ENCODE assay signal across 21 mouse cellular contexts in the genomic region with DNA sequence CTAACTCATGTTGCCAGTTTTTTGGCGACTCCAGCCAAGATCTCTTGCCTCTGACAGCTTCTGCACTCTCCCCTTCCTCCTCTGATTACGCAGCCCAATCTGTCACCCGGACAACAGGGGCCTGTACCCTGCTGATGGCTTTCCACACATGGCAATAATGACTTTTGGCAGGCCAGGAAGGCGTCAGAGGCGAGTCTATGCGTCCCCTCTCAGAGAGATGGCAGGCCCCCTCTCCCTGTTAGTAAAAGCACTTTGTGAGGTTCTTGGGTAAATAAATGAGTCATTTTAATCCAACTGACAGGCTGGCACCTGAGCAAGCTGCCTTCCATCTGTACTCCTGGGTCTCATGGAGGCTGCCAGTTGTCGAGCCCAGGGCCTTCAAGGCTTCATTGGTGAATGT. TPM values are rescaled to one million over a fixed set of nuclear protein-coding genes. Genes with fewer than 3 reads are reported as not detected.
DNase-seq lines count a peak whose midpoint lies in the region; ATAC-seq and TF ChIP-seq lines count a peak whose summit lies in the region.
"Had no signal": no experiment of that assay in that cellular context is flagged by ENCODE, and none has a peak within 500 bp of the region (broad histone marks: within the 10 kb centered on the region; RNA-seq: fewer than 3 reads in every experiment).

No protein-coding gene starts in this region.

- H3K9ac ChIP-seq in hindbrain, embryonic 13.5 days: no peak overlapping the region
- no peak overlapping the region for H3K9ac ChIP-seq in hindbrain, embryonic 12.5 days
- no peak overlapping the region for H3K9ac ChIP-seq in midbrain, embryonic 14.5 days (replicated peaks; ENCODE audit: low read length)
- no peak overlapping the region for H3K9ac ChIP-seq in midbrain, embryonic 11.5 days (ENCODE audit: low read length)
- H3K9ac ChIP-seq in hindbrain, postnatal 0 days (replicated peaks; ENCODE audit: low read length): no peak overlapping the region
- H3K9ac ChIP-seq: embryonic facial prominence, embryonic 15.5 days; limb, embryonic 13.5 days had no signal

- no peak overlapping the region for H3K4me3 ChIP-seq in hindbrain, embryonic 13.5 days
- no peak overlapping the region for H3K4me3 ChIP-seq in hindbrain, embryonic 12.5 days
- H3K4me3 ChIP-seq in midbrain, embryonic 14.5 days (replicated peaks; ENCODE audit: low read depth, low read length): no peak overlapping the region
- no peak overlapping the region for H3K4me3 ChIP-seq in midbrain, embryonic 11.5 days (ENCODE audit: low read depth, low read length)
- H3K4me3 ChIP-seq in hindbrain, postnatal 0 days (ENCODE audit: low read length): no peak overlapping the region
- H3K4me3 ChIP-seq: embryonic facial prominence, embryonic 15.5 days; limb, embryonic 13.5 days had no signal

- H3K4me1 ChIP-seq in hindbrain, embryonic 13.5 days (replicated peaks): no peaks in the 10 kb centered on the region
- H3K4me1 ChIP-seq in hindbrain, embryonic 12.5 days: no peaks in the 10 kb centered on the region
- no peaks in the 10 kb centered on the region for H3K4me1 ChIP-seq in midbrain, embryonic 14.5 days (ENCODE audit: control insufficient read depth, insufficient read depth, low read length)
- no peaks in the 10 kb centered on the region for H3K4me1 ChIP-seq in midbrain, embryonic 11.5 days (ENCODE audit: control insufficient read depth, insufficient read depth, low read length)
- 0 out of 2 replicates have a peak, but pooled peaks cover 7% of the 10 kb centered on the region for H3K4me1 ChIP-seq in hindbrain, postnatal 0 days (ENCODE audit: insufficient read depth, low read length)
- H3K4me1 ChIP-seq: embryonic facial prominence, embryonic 15.5 days; limb, embryonic 13.5 days had no signal

- no peaks in the 10 kb centered on the region for H3K27me3 ChIP-seq in hindbrain, embryonic 13.5 days
- H3K27me3 ChIP-seq in hindbrain, embryonic 12.5 days: no peaks in the 10 kb centered on the region
- H3K27me3 ChIP-seq in midbrain, embryonic 14.5 days (ENCODE audit: control insufficient read depth, insufficient read depth, low read length): no peaks in the 10 kb centered on the region
- no peaks in the 10 kb centered on the region for H3K27me3 ChIP-seq in midbrain, embryonic 11.5 days (ENCODE audit: control insufficient read depth, insufficient read depth, low read length)
- H3K27me3 ChIP-seq in hindbrain, postnatal 0 days (ENCODE audit: insufficient read depth, low read length): no peaks in the 10 kb centered on the region
- H3K27me3 ChIP-seq: embryonic facial prominence, embryonic 15.5 days; limb, embryonic 13.5 days had no signal

- peak; percentile 23 for DNase-seq in midbrain, embryonic 14.5 days
- no peak for DNase-seq in midbrain, embryonic 11.5 days (ENCODE audit: low spot score, missing footprints)
- peak; percentile 65 for DNase-seq in cerebellum, adult 8-10 months
- peak; percentile 90 for DNase-seq in hindbrain, postnatal 0 days (ENCODE audit: low spot score)
- no peak for DNase-seq in embryo, embryonic 9.5 days (ENCODE audit: extremely low spot score)
- DNase-seq in heart, adult 11 months: no peak
- DNase-seq: adrenal gland, postnatal 25 days; B cell, adult 2 months; kidney, adult 11 months; kidney, postnatal 36 days; right cerebral cortex, postnatal 25 days; thymus, adult 2 months had no signal

- TF ChIP-seq CTCF in hindbrain, postnatal 0 days (IDR thresholded peaks at IDR 0.05; ENCODE audit: low read depth): no peak

- H3K36me3 ChIP-seq in hindbrain, embryonic 13.5 days: peaks cover 68% of the 10 kb centered on the region
- H3K36me3 ChIP-seq in hindbrain, embryonic 12.5 days: peaks cover 53% of the 10 kb centered on the region
- peaks cover 50% of the 10 kb centered on the region for H3K36me3 ChIP-seq in midbrain, embryonic 14.5 days (ENCODE audit: control insufficient read depth, insufficient read depth, low read length)
- H3K36me3 ChIP-seq in midbrain, embryonic 11.5 days (ENCODE audit: control insufficient read depth, insufficient read depth, low read length): peaks cover 9% of the 10 kb centered on the region
- peaks cover 18% of the 10 kb centered on the region; the same call in 1 of the 2 replicates for H3K36me3 ChIP-seq in hindbrain, postnatal 0 days (ENCODE audit: insufficient read depth, low read length)

- no peaks in the 10 kb centered on the region for H3K9me3 ChIP-seq in hindbrain, embryonic 13.5 days
- H3K9me3 ChIP-seq in hindbrain, embryonic 12.5 days (replicated peaks): no peaks in the 10 kb centered on the region
- no peaks in the 10 kb centered on the region for H3K9me3 ChIP-seq in midbrain, embryonic 14.5 days (ENCODE audit: control insufficient read depth, low read length)
- no peaks in the 10 kb centered on the region for H3K9me3 ChIP-seq in midbrain, embryonic 11.5 days (ENCODE audit: control insufficient read depth, low read length)
- no peaks in the 10 kb centered on the region for H3K9me3 ChIP-seq in hindbrain, postnatal 0 days (ENCODE audit: low read length)
- H3K9me3 ChIP-seq: embryonic facial prominence, embryonic 15.5 days; limb, embryonic 13.5 days had no signal

- H3K27ac ChIP-seq in hindbrain, embryonic 13.5 days: peak overlapping the region; percentile 14; the same call in 1 of the 2 replicates
- no peak overlapping the region for H3K27ac ChIP-seq in hindbrain, embryonic 12.5 days
- H3K27ac ChIP-seq in midbrain, embryonic 14.5 days (replicated peaks; ENCODE audit: low read depth, low read length): no peak overlapping the region
- no peak overlapping the region for H3K27ac ChIP-seq in midbrain, embryonic 11.5 days (ENCODE audit: low read depth, low read length)
- H3K27ac ChIP-seq in hindbrain, postnatal 0 days: peak overlapping the region; percentile 38; the same call in 1 of the 2 replicates
- H3K27ac ChIP-seq: embryonic facial prominence, embryonic 15.5 days; limb, embryonic 13.5 days had no signal

- 76% methylated on average over 7 of the region's 7 CpGs for WGBS in hindbrain, embryonic 13.5 days
- 75% methylated on average over 7 of the region's 7 CpGs for WGBS in hindbrain, embryonic 12.5 days
- 71% methylated on average over 7 of the region's 7 CpGs for WGBS in midbrain, embryonic 14.5 days
- 82% methylated on average over 7 of the region's 7 CpGs for WGBS in midbrain, embryonic 11.5 days
- 40% methylated on average over 7 of the region's 7 CpGs for WGBS in hindbrain, postnatal 0 days

- H3K4me2 ChIP-seq in hindbrain, embryonic 13.5 days: no peak overlapping the region
- H3K4me2 ChIP-seq in hindbrain, embryonic 12.5 days (replicated peaks): no peak overlapping the region
- no peak overlapping the region for H3K4me2 ChIP-seq in midbrain, embryonic 14.5 days (ENCODE audit: low read length)
- no peak overlapping the region for H3K4me2 ChIP-seq in midbrain, embryonic 11.5 days
- no peak overlapping the region for H3K4me2 ChIP-seq in hindbrain, postnatal 0 days (ENCODE audit: low read depth, low read length)
- H3K4me2 ChIP-seq: embryonic facial prominence, embryonic 15.5 days; limb, embryonic 13.5 days had no signal

- ATAC-seq in hindbrain, embryonic 13.5 days (ENCODE audit: low FRiP score): 0 out of 2 replicates have a peak, but pooled peaks have one; percentile 36
- no peak for ATAC-seq in hindbrain, embryonic 12.5 days (ENCODE audit: low FRiP score)
- ATAC-seq in midbrain, embryonic 14.5 days (ENCODE audit: low FRiP score, low TSS enrichment): no peak
- no peak for ATAC-seq in midbrain, embryonic 11.5 days (ENCODE audit: low FRiP score)
- ATAC-seq in hindbrain, postnatal 0 days: peak; percentile 96

RNA-seq across cellular contexts. Expression of a gene that starts 27.3 kb away (rescaled TPM):
- 14.1 and 15.9 TPM in 2 replicates for polyA plus RNA-seq in hindbrain, embryonic 13.5 days (2015; fragmentation: Nextera tagmentation; extraction: Ambion mirVana)
- polyA plus RNA-seq in hindbrain, embryonic 12.5 days (2016; fragmentation: Nextera tagmentation; extraction: Ambion mirVana): 16.7 and 17.6 TPM in 2 replicates
- polyA plus RNA-seq in midbrain, embryonic 14.5 days (2014; fragmentation: Nextera tagmentation; extraction: Ambion mirVana): 11.8 and 14.4 TPM in 2 replicates
- polyA plus RNA-seq in midbrain, embryonic 11.5 days (2014; fragmentation: Nextera tagmentation; extraction: Ambion mirVana): 18.8 and 20.7 TPM in 2 replicates
- 17.4 and 18.6 TPM in 2 replicates for total RNA-seq in hindbrain, postnatal 0 days (2014; rRNA removed)
- polyA plus RNA-seq in hindbrain, postnatal 0 days (2015; fragmentation: Nextera tagmentation; extraction: Ambion mirVana): 10.2 and 11.0 TPM in 2 replicates

RNA-seq across cellular contexts. Expression of a gene that starts 27.3 kb away (rescaled TPM):
- 18.2 and 18.6 TPM in 2 replicates for polyA plus RNA-seq in hindbrain, embryonic 13.5 days (2015; fragmentation: Nextera tagmentation; extraction: Ambion mirVana)
- polyA plus RNA-seq in hindbrain, embryonic 12.5 days (2016; fragmentation: Nextera tagmentation; extraction: Ambion mirVana): 32.0 and 33.5 TPM in 2 replicates
- polyA plus RNA-seq in midbrain, embryonic 14.5 days (2014; fragmentation: Nextera tagmentation; extraction: Ambion mirVana): 32.0 and 38.5 TPM in 2 replicates
- polyA plus RNA-seq in midbrain, embryonic 11.5 days (2014; fragmentation: Nextera tagmentation; extraction: Ambion mirVana): 32.2 and 34.3 TPM in 2 replicates
- 64.3 and 111 TPM in 2 replicates for total RNA-seq in hindbrain, postnatal 0 days (2014; rRNA removed)
- polyA plus RNA-seq in hindbrain, postnatal 0 days (2015; fragmentation: Nextera tagmentation; extraction: Ambion mirVana): 12.8 and 14.5 TPM in 2 replicates

RNA-seq across cellular contexts. Expression of a gene that starts 49.0 kb away (rescaled TPM):
- polyA plus RNA-seq in hindbrain, embryonic 13.5 days (2015; fragmentation: Nextera tagmentation; extraction: Ambion mirVana): 11.4 and 17.1 TPM in 2 replicates
- 9.0 and 9.9 TPM in 2 replicates for polyA plus RNA-seq in hindbrain, embryonic 12.5 days (2016; fragmentation: Nextera tagmentation; extraction: Ambion mirVana)
- polyA plus RNA-seq in midbrain, embryonic 14.5 days (2014; fragmentation: Nextera tagmentation; extraction: Ambion mirVana): 58.4 and 61.6 TPM in 2 replicates
- 12.2 and 12.7 TPM in 2 replicates for polyA plus RNA-seq in midbrain, embryonic 11.5 days (2014; fragmentation: Nextera tagmentation; extraction: Ambion mirVana)
- 43.0 and 50.7 TPM in 2 replicates for total RNA-seq in hindbrain, postnatal 0 days (2014; rRNA removed)
- 51.1 and 52.1 TPM in 2 replicates for polyA plus RNA-seq in hindbrain, postnatal 0 days (2015; fragmentation: Nextera tagmentation; extraction: Ambion mirVana)
- total RNA-seq: adrenal gland, postnatal 25 days; gastrocnemius, adult 18-20 months; heart, postnatal 25 days; left cerebral cortex, adult 18-20 months; megakaryocyte-erythroid progenitor cell, adult 5-6 weeks had no signal
- polyA plus RNA-seq: embryonic facial prominence, embryonic 15.5 days; liver, embryonic 16.5 days had no signal

Comparison
In these comparisons a context has a peak if more than half of its experiments do, and no peak if none do; other contexts are left out.
1. ATAC-seq: peak in hindbrain, embryonic 13.5 days (single experiment) and hindbrain, postnatal 0 days (single experiment); none in hindbrain, embryonic 12.5 days (single experiment), midbrain, embryonic 14.5 days (single experiment) and midbrain, embryonic 11.5 days (single experiment).
2. H3K27ac ChIP-seq: peak in hindbrain, embryonic 13.5 days (single experiment) and hindbrain, postnatal 0 days (single experiment); none in hindbrain, embryonic 12.5 days (single experiment), midbrain, embryonic 14.5 days (single experiment) and midbrain, embryonic 11.5 days (single experiment).
3. DNase-seq: peak in midbrain, embryonic 14.5 days (single experiment), cerebellum, adult 8-10 months (single experiment) and hindbrain, postnatal 0 days (single experiment); none in midbrain, embryonic 11.5 days (single experiment), embryo, embryonic 9.5 days (single experiment) and heart, adult 11 months (single experiment).